Mouse (Mus musculus) adipocyte (in vitro differentiated cells): ENCODE results near the gene Rrp1.
"Not testable (repeated sequence)": the region's sequence is repeated elsewhere in the genome, so short reads cannot be mapped to it uniquely, and the experiment has no call there.

ENCODE experiments used
- DNase-seq: peaks from one replicate; pipeline ENCODE4 v3.0.0-alpha.2; 2016; ENCODE audit warnings: low spot score

Rrp1 gene

DNA sequence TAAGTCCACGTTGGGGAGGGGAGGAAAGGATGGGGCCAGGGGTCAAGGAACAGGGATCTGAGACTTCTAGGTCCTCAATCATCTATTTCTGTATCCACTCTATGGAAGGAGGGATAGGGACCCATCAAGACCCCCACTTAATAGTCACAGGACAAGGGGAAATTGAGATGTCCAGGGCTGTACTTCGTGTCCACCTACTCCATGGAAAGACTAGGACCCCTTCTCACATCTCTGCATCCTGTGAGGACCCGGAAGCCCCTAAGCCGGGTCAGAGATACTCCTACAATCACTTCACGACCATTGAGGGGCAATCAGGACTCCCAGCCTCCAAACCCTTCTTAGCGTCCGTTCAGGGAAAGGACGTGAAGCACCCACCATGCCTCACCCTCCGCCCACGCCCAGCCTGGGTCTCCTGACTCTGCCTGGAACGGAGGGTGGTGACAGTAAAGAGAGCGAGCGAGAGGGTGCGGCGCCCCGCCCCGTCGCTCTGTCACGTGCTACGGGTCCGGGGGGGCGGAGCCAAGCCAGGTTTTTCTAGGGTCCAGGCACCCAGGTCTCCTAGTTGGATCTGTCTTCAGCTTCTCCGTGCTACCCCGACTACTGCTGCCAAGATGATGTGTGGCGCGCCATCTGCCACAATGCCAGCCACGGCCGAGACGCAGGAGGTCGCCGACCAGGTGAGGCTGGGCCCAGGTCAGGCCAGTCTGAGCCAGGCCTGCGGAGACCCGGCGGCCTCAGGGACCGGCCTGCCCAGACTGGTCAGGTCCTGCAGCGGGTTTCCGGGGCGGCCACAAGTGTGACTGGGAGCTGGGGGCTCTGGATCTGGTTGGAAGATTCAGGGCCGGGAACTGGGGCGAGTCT, 12.6 kb upstream of the Rrp1 start, which contains the start of gene Cstb:
Gene Cstb (plus strand): TSS at position 489 of the 861 bp plus-strand sequence.
- DNase-seq = peak; percentile 84

DNA sequence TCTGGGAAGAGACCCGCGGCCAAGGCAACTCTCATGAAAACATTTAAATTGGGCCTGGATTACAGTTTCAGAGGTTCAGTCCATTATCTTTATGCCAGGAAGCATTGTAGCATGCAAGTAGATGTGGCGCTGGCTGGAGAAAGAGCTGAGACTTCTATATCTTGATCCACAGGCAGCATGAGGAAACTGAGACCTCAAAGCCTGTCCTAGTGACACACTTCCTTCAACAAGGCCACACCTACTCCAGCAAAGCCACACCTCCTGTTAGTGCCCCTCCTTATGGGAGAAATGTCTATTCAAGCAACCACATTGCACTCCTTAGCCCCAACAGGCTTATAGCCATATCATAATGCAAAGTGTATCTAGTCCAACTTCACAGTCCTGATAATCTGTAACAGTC, 9.8 kb upstream of the Rrp1 start:
- DNase-seq = no peak

DNA sequence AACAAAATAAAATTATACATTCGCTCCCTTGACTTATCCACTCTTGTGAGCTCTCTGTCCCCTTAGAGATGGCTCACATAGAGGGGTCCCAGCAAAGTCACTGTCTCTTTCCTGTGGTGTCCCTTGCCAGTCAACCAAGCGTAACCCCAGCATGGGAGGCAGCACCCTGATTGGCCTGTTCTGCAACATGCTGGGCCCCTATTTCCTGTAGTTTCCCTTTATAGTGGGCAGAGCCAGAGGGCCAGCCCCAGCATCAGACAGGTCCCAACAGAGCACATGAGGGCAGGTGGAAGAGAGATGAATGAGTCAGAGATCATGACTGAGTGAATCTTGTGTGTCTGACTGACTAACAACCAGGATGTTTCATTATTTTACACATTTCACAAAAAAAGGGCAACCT, 8.1 kb upstream of the Rrp1 start:
- no peak for DNase-seq

DNA sequence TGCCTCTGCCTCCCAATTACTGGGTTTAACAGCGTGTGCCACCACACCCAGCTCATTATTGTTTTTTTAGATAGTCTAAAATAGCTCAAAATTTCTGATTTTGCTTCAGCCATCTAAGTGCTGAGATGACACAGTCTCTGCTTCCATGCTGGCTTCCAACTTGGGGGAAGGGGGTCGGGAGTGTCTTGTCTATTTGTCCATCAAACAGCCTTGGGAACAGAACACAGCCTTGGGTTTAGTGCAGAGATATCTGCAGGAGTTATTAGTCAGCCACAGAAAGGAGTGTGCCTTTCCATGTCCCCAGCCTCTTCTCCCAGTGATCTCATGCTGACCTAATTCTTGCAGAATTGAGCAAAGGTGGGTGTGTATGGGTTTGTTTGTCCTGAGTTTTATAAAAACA, 5.9 kb upstream of the Rrp1 start:
- no peak for DNase-seq

DNA sequence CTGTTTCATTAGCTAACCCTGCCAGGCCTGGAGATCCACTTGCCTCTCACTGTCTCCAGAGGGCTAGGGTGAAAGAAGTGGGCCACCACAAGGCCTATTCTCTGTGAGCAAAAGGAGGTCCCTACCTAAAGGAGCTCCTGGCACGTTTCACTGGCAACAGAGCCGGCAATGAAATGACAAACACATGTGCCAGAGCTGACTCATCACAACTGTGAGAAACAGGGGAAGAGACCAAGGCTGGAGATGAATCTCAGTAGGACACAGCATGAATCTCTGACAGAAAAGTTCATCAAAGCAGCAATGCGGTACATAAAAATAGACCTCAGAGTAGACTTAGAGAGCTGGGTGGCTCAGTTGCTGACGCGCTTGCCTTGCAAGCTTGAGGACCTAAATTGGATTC, 5.0 kb upstream of the Rrp1 start:
- peak; percentile 49 for DNase-seq

DNA sequence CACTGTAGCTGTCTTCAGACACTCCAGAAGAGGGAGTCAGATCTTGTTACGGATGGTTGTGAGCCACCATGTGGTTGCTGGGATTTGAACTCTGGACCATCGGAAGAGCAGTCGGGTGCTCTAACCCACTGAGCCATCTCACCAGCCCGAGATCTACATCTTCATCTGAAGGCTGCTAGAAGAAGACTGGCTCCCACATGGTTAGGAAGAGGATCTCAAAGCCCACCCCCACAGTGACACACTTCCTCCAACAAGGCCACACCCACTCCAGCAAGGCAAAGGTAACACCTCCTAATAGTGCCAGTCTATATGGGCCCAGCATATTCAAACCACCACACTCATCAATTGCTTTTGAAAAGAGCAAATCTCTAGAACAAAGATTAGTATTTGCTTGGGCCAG, 2.1 kb upstream of the Rrp1 start:
- not testable (repeated sequence) for DNase-seq

DNA sequence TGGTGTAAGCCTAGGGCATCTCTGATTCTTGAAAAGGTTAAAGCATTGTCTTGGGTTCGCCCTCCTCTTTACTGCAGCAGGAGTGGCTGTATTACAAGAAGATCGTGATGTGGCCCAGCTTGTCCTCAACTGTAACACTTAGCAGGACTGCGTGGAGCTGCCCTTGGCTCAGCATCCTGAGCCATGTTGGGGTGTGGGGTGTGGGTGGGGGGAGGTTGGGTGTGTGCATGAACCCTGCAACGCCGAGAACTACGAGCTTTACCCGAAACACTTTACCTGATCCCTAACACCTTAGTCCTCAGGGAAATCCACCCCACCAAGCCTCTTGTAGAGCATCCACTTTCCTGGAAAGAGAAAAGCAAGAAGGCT, 293 bp upstream of the Rrp1 start:
- no peak for DNase-seq

DNA sequence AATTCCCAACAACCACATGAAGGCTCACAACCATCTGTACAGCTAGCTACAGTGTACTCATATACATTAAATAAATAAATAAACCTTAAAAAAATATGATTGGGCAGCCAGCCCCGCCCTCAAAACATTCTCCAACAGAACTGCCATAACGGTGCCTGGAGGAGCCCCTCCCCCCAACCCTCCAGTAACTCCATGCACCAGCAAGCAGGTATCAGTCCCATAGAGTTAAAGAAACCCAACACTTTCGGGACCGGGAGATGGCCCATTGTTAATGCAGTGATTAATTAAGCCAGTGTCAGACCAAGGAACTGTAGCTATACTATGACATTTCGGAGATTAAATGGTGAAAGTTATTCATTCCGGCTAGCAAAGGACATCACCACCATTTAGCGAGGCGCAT, 992 bp downstream of the Rrp1 start:
- no peak for DNase-seq

DNA sequence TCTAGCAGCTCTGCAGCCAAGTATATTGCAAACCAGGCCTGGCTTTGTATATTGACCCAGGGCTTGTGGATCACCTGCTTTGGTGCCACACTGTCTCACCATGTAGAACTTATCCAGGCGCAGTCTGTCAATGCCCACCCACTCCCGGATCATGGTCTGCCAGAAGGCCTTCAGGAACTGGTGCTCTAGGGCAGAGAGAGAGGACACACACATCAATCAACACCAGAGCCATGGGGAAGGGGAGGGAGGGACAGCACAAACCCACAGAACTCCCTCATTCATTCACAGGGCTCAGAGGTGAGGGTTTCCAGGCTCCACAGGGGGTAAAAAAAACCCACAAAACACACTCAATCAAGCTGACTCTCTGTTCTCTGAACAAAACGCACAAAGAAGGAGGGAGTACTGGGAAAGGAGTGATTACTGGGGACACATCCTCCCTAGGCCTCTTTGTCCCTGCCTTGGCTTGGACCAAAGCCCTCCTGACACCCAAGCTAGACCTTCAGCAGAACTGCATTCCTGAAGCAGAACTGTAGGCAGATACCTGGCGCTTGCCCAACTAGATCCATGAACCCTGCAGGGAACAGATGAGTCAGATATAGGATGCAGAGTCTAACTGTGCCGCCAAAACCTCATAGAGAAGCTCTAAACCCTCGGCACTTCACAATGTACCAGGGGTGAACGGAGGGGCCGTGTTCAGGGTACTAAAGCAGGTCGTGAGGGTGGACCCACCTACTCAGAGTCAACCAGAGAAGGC, 3.6 kb downstream of the Rrp1 start:
- peak; percentile 37 for DNase-seq

DNA sequence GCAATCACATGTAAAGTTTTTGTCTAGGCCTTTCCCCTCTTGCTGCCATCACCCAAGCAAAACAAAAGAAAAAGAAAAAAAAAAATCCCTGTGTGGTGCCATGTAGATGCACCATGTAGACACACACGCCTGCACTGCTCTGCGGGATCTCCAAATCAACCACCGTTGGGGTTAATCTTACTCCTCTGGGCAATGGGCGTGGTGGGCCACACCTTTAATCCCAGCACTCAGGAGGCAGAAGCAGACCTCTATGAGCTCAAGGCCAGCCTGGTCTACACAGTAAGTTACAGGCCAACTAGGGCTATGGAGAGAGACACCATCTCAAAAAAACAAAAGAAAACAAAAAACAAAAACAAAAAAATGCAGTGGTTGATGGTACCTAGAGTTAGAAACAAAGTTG, 5.7 kb downstream of the Rrp1 start:
- no peak for DNase-seq

DNA sequence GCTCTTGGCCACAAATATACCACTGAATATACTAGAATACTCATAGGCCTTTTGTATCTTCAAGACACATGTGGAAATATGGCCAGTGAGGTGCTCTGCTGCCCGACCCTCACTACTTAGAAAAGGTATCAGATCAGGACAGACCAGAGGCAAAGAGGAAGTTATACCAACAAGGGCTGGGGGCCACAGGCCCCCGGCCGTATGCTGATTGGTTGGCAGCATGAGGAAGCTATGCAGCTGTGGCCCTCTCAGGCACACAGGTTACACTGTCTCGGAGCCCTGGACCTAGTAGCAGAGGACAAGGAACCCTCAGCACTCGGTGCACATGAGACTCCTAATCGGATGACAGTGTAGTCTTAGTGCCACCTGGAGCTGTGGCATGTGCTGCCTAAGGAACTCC, 6.7 kb downstream of the Rrp1 start:
- DNase-seq = no peak

DNA sequence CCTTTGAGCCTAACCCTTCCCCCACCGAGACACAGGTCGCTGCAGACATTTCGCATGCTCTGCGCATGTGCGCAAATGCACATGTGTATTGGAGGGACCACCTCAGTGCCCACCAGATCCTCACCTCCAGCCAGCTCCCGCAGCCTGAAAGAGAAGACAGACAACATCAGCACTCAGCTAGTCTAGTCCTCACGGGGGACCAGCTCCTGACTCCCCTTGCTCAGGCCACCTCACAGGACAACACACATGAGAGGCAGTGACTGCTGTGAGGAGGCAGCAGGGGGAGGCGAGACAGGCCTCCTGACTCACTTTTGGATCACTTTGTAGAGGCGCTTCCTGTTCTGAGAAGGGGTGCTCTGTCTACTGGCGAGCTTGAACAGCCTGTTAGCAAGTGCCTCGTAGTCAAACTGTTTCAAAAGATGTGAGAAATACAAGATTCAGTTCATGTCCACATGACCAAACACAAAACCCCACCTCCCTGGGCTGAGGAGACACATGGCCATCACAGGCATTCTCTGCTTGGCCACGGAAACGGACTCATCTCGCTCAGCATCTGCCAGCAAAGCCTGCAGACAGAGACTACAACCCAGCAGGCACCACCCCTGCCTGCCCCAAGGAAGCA, 10.4 kb downstream of the Rrp1 start:
- DNase-seq = no peak

DNA sequence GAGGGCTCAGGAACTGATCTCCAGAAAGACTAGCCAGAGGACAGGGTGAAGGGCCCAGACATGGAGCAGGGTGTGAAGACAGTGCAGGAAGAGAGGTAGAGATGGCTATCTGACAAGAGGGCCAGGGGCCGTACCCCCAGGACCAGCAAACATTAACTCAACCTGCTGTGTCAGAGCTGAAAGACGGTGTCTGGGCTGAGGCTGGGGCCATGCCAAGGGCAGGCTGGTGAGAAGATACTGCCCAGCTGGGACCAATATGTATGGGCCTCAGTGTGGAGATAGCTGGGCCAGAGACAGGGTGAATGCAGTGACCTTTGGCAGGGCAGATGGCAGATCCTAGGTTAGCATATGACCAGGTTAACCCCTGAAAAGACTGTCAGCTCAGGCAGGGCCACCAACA, 11.7 kb downstream of the Rrp1 start:
- no peak for DNase-seq

DNA sequence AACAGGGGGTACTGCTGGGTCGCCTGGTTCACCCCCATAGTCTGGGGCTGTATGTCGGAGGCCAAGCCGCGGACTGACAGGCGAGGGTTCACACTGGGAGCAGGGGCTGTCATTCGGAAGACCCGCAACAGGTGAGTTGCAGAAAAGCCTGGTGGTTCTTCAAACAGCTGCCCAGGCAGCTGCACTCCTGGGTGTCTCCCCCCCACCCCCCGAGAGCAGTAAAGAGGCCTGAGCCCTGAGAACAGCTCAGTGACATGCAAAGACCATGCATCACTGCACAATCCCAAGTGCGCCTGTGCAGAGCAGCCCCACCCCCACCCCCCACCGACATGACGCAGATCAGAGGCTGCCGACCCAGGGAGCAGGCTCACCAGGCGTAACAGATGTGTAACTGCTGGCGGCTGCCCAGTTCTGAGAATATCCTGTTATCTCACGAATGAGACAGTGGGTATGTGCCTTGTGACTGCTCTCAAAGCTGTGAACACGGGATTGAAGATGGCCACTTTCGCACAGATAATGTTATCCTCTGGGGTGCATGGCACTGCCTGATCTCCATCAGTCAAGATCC, 13.7 kb downstream of the Rrp1 start:
- no peak for DNase-seq

DNA sequence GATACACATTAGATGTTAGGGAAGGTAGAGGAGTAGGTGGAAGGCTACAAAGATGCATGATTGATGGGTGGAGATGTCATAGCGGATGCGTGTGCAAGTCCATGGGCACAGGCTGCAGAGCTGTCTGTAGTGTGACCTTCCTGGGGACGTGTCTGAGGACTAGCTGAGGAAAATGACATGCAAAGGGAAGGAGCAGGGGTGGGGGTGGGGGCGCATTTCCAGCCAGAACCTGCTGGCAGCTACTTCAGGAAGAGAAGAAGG, 16.3 kb downstream of the Rrp1 start:
- DNase-seq = no peak

DNA sequence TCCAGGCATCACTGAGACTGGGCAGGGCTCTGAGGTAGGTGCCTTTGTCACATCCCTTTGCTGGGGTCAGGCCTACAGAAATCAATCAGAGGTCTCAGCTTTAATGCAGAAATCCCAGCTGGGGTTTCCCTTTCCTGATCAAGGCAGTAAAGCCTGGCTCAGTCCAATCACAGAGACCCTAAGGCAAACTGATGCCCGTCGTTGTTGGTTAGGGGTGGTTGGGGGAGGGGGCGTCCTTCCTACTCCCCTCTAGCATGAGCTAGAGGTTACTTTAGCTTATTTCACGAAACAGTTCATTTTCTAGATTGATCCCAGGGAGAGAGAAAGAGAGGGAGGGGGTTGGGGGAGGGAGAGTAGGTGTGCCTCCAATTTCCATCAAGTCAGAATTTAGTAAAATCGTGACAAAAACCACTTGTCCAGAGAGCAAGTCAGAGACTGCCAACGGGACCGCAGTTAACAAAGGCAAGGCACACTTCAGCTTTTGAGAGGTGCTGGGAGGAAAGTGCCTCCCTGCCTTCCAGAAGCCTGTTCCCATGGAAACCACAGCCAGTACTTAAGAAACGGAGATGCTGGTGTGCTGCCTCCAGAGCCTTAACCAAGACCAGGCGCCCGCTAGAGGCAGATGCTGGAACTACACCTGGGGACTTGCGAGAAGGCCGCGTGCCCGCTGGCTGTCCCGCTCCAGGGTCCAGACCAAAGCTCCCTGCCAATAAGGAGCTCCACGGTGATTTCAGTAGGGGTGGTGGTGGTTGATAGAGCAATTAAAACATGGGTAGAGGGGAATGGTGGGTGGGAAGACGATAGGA, 16.8 kb downstream of the Rrp1 start:
- peak; percentile 78 for DNase-seq

DNA sequence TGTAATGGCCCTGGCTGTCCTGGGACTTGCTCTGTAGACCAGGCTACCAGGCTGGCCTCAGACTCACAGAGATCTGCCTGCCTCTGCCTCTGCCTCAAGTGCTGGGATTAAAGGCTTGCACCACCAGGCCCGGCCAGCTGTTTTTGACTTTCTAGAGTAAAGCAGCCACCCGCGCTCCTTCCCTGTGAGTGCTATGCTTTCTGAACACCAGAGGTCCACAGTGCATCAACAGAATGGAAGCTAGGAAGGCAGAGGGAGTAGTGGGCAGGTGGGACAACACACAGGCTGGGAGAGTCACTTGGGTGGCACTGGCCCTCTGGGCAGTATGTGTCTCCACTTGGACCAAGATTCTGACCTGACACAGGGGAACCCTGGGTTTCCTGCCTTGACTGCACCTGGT, 17.5 kb downstream of the Rrp1 start:
- no peak for DNase-seq

DNA sequence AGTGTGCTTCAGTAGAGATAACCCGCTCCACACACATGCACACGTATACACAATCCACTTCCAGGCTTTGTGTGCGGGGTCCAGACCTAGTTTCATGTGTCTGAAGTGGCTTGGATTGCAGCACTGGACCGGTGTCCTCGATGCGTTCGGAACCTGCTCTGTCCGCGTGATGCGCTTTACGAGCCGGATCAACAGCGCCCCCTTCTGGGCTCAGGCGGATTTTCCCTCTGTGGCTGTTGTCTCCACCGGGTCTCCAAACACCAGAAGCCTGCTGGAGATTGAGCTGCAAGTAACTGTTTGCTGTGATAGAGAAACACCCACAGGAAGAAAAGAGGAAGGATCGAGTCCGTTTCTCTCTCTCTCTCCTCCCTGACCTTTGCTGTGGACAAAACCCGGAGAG, 20.8 kb downstream of the Rrp1 start:
- peak; percentile 84 for DNase-seq

DNA sequence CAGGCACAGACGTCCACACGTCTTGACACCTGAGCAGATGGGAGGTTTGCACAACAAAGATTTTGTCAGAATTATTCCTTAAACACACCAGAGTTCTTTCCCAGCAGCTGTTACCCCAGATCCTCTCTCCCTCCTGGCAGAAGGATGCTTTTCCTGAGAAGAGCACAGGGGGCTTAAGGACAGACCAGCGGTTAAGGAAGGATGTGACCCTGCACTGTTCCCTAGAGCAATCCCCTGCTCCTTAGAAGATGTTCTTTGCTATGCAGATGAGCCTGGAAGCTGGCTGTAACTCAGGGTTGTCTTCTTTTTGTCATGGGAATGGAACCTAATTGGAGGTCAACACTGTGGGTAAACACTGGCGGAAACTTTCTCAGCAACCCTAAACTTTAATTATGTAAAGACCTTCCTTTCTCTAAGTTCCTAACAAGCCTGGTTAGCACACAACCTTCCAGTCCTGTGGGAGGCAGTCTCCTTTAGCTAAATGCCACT, 21.8 kb downstream of the Rrp1 start:
- DNase-seq = no peak

DNA sequence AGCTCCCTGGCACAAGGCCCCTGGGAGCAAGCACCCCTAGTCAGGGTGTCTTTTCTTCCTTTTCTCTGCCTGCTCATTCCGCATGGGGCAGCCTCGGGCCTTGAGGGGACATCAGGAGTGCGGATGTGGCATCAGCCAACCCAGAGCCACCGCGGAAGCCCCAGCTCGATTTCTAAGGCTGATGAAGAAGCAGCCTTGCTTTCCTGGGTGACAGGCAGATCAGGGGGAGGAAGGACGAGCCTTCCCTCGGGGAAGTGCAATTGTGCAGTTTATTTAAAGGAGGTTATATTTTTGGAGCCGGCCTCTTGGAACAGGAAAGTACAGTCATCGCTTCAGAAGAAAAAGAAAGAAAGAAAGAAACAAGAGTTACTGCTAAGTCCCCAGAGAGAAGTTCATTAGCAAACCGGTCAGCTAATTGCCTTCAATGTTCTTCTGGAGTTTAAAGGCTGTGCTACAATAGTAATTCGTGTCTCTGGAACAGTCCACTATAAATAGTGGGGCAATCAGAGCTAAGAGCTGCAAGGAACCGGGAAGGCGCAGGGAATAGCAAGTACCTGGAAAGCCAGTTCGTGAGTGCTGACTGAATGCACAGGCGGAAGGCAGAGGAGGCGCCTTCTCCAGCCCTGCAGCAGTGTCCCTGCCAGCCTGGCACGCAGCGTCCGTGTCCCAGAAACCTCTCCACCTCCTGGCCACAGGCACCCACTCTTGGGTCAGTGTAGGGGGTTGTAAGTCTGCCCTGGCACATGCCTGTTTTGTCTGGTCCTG, 24.4 kb downstream of the Rrp1 start:
- no peak for DNase-seq

DNA sequence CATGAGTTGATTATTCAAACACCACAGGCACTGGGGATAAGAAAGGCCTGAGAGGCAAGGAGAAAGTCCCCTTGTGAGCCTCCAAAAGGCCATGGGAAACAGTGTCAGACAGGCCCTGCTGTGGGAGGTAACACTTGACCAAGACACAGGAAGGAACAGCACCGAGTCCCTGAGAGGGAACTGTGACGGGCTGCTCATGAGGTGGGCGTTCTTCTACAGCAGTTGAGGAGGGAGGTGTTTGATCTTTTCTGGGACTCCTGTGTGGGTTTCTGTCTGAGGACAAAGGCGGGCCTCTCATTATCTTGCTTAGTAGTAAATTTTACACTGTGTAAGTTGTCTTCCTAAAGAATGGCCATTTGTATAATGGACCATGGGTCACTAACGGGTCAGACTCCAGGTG, 27.3 kb downstream of the Rrp1 start:
- DNase-seq = no peak
